Mouse (Mus musculus) testis, adult 2 months (tissue): ENCODE data around the gene Prkaa2.

Experiments used
- CTCF ChIP-seq: fragments of 200-500 bp; IDR thresholded peaks from 2 replicates; pipeline ENCODE4 v1.5.1; 2012; ENCODE audit warnings: low read depth, mild to moderate bottlenecking, inconsistent platforms, low read length, moderate library complexity; ENCODE audit not compliant: control insufficient read depth, insufficient read depth, insufficient replicate concordance
- POLR2A ChIP-seq: fragments of 200-500 bp; IDR thresholded peaks from 2 replicates; pipeline ENCODE4 v1.6.1; 2012; ENCODE audit warnings: low read depth, mild to moderate bottlenecking, inconsistent platforms, low read length, moderate library complexity; ENCODE audit not compliant: control insufficient read depth

GRCm38 (mm10) chr4:105004135-105004534 is 105.6 kb downstream of the Prkaa2 start:
- no peak for TF ChIP-seq POLR2A
- TF ChIP-seq CTCF = no peak
